Mouse (Mus musculus) CH12.LX (cell line): ENCODE results near the gene Romo1. TPM values are rescaled to one million over a fixed set of nuclear protein-coding genes. Genes with fewer than 3 reads are reported as not detected.
A peak's percentile ranks its signal among the peaks of the same experiment; 100 is the strongest.

Experiments
- DNase-seq: peaks from one replicate; pipeline ENCODE4 v3.0.0-alpha.2; 2013; ENCODE audit errors: extremely low read depth
- H3K27ac ChIP-seq: 2 replicates; pipeline ENCODE4 v1.5.1; 2012; ENCODE audit warnings: low read depth, mild to moderate bottlenecking, control low read depth, moderate library complexity; ENCODE audit not compliant: insufficient read depth
- H3K27me3 ChIP-seq: replicated peaks from 2 replicates; pipeline ENCODE3; 2012; ENCODE audit warnings: inconsistent platforms
- H3K36me3 ChIP-seq, 2 experiments: replicated peaks in 1 of 2; 2 replicates each; pipeline versions ENCODE3 to v1.6.1; 2012; ENCODE audit warnings: inconsistent platforms in 1 of 2, low read length in 1 of 2, mild to moderate bottlenecking in 1 of 2, mixed read lengths in 1 of 2, moderate library complexity in 1 of 2; ENCODE audit not compliant: control insufficient read depth in 1 of 2, insufficient read depth in 1 of 2
- H3K4me1 ChIP-seq, 2 experiments: 2 replicates each; pipeline ENCODE4 v1.6.1; 2012; ENCODE audit warnings: inconsistent platforms in 1 of 2, moderate library complexity in 1 of 2; ENCODE audit not compliant: insufficient read depth in 2 of 2, control insufficient read depth in 1 of 2
- H3K4me2 ChIP-seq: 2 replicates; pipeline ENCODE4 v1.6.1; 2012; ENCODE audit warnings: low read depth, mild to moderate bottlenecking, control low read depth; ENCODE audit not compliant: poor library complexity, insufficient read depth, severe bottlenecking
- H3K4me3 ChIP-seq, 3 experiments: fragments of 150-350 bp in 1 of 3; sonication (generic) in 1 of 3; replicated peaks in 1 of 3; 2 replicates each; pipeline versions ENCODE3 to v1.5.1; 2011 to 2012; ENCODE audit warnings: low read depth in 2 of 3, low read length in 2 of 3, mild to moderate bottlenecking in 2 of 3, moderate library complexity in 2 of 3, control low read depth in 1 of 3, improper control_type of control experiment in 1 of 3, inconsistent platforms in 1 of 3, mixed read lengths in 1 of 3; ENCODE audit not compliant: poor library complexity in 1 of 3
- H3K79me2 ChIP-seq: replicated peaks from 2 replicates; pipeline ENCODE4 v1.6.1; 2012; ENCODE audit warnings: mild to moderate bottlenecking, moderate library complexity; ENCODE audit not compliant: control insufficient read depth, poor library complexity, insufficient read depth, severe bottlenecking; ENCODE audit errors: extremely low read depth
- H3K9ac ChIP-seq: 2 replicates; pipeline ENCODE4 v1.6.1; 2012; ENCODE audit warnings: low read depth, mild to moderate bottlenecking, control low read depth, moderate library complexity; ENCODE audit not compliant: insufficient read depth
- H3K9me3 ChIP-seq: replicated peaks from 2 replicates; pipeline ENCODE3; 2012; ENCODE audit warnings: low read length, inconsistent platforms, mixed read lengths
- BHLHE40 ChIP-seq: IDR thresholded peaks from 2 replicates; pipeline ENCODE4 v1.6.1; 2011; ENCODE audit warnings: mild to moderate bottlenecking, low read depth, low read length, improper control_type of control experiment
- CHD1 ChIP-seq: IDR thresholded peaks from 2 replicates; pipeline ENCODE4 v1.6.1; 2012; ENCODE audit warnings: low read depth, low read length, improper control_type of control experiment, inconsistent platforms
- CHD2 ChIP-seq: IDR thresholded peaks from 2 replicates; pipeline ENCODE4 v1.6.1; 2011; ENCODE audit warnings: low read length, improper control_type of control experiment
- CTCF ChIP-seq, 2 experiments: IDR thresholded peaks in 1 of 2; conservative IDR thresholded peaks in 1 of 2; 2 replicates each; pipeline ENCODE4 v1.5.1; 2011 to 2012; ENCODE audit warnings: low read depth in 2 of 2, low read length in 2 of 2, improper control_type of control experiment in 1 of 2, inconsistent platforms in 1 of 2, mild to moderate bottlenecking in 1 of 2, moderate library complexity in 1 of 2
- E2F4 ChIP-seq: IDR thresholded peaks from 2 replicates; pipeline ENCODE4 v1.6.1; 2011; ENCODE audit warnings: low read depth, low read length, improper control_type of control experiment; ENCODE audit not compliant: insufficient replicate concordance
- EP300 ChIP-seq: IDR thresholded peaks from 2 replicates; pipeline ENCODE4 v1.6.1; 2011; ENCODE audit warnings: low read length, improper control_type of control experiment
- HCFC1 ChIP-seq: IDR thresholded peaks from 2 replicates; pipeline ENCODE4 v1.6.1; 2012; ENCODE audit warnings: low read depth, mild to moderate bottlenecking, inconsistent platforms, low read length, improper control_type of control experiment
- MAX ChIP-seq: IDR thresholded peaks from 2 replicates; pipeline ENCODE4 v1.6.1; 2011; ENCODE audit warnings: low read length, improper control_type of control experiment
- MYC ChIP-seq: IDR thresholded peaks from 2 replicates; pipeline ENCODE4 v1.6.1; 2011; ENCODE audit warnings: low read depth, mild to moderate bottlenecking, improper control_type of control experiment, low read length
- NRF1 ChIP-seq: IDR thresholded peaks from 2 replicates; pipeline ENCODE4 v1.6.1; 2014; ENCODE audit warnings: low read depth, mild to moderate bottlenecking, inconsistent platforms, low read length, improper control_type of control experiment, moderate library complexity
- POLR2A ChIP-seq: IDR thresholded peaks from 2 replicates; pipeline ENCODE4 v1.6.1; 2011; ENCODE audit warnings: low read depth, mild to moderate bottlenecking, improper control_type of control experiment, low read length
- POLR2AphosphoS2 ChIP-seq: IDR thresholded peaks from 2 replicates; pipeline ENCODE4 v1.6.1; 2011; ENCODE audit warnings: low read depth, low read length, improper control_type of control experiment
- SIN3A ChIP-seq: IDR thresholded peaks from 2 replicates; pipeline ENCODE4 v1.6.1; 2012; ENCODE audit warnings: low read length, improper control_type of control experiment, inconsistent platforms
- SMC3 ChIP-seq: IDR thresholded peaks from 2 replicates; pipeline ENCODE4 v1.6.1; 2011; ENCODE audit warnings: low read depth, low read length, improper control_type of control experiment
- TBP ChIP-seq: conservative IDR thresholded peaks from 2 replicates; pipeline ENCODE4 v1.6.1; 2011; ENCODE audit warnings: low read depth, low read length, improper control_type of control experiment
- ZMIZ1 ChIP-seq: IDR thresholded peaks from 2 replicates; pipeline ENCODE4 v1.6.1; 2012; ENCODE audit warnings: low read depth, mild to moderate bottlenecking, inconsistent platforms, low read length, improper control_type of control experiment
- dilution Hi-C: fragments of 300-500 bp; cut with MboI; formaldehyde crosslinking; loops from 2 replicates; pipeline ENCODE4 v1.14.3; 2020; ENCODE audit warnings: low sequenced_read_pairs; ENCODE audit not compliant: extremely low pct_unique_long_range_greater_than_20kb, extremely low pct_ligation_motif_present
- in situ Hi-C: fragments of 300-500 bp; cut with MboI; formaldehyde crosslinking; loops from 3 replicates; pipeline ENCODE4 v1.14.3; 2019; ENCODE audit warnings: low sequenced_read_pairs, low pct_ligation_motif_present, low pct_unique_long_range_greater_than_20kb, mixed read lengths
- polyA plus RNA-seq: library from polyadenylated mRNA; unstranded; fragments of >175 nt; gene quantifications from 2 replicates; pipeline ENCODE4 v1.2.1, GENCODE M21; 2012; ENCODE audit warnings: low read depth; ENCODE audit not compliant: insufficient read length
- total RNA-seq, 2 experiments: library from RNA; depleted of rRNA; stranded (reverse); fragments of 300-350 nt in 1 of 2; fragments of >200 nt in 1 of 2; gene quantifications; 2 replicates each; pipeline ENCODE4 v1.2.3; 2012 to 2014

Gene Romo1
- total RNA-seq (2012; rRNA removed) = 292 and 319 TPM in 2 replicates
- 110 and 130 TPM in 2 replicates for total RNA-seq (2014; rRNA removed)
- polyA plus RNA-seq = 255 and 303 TPM in 2 replicates

DNA sequence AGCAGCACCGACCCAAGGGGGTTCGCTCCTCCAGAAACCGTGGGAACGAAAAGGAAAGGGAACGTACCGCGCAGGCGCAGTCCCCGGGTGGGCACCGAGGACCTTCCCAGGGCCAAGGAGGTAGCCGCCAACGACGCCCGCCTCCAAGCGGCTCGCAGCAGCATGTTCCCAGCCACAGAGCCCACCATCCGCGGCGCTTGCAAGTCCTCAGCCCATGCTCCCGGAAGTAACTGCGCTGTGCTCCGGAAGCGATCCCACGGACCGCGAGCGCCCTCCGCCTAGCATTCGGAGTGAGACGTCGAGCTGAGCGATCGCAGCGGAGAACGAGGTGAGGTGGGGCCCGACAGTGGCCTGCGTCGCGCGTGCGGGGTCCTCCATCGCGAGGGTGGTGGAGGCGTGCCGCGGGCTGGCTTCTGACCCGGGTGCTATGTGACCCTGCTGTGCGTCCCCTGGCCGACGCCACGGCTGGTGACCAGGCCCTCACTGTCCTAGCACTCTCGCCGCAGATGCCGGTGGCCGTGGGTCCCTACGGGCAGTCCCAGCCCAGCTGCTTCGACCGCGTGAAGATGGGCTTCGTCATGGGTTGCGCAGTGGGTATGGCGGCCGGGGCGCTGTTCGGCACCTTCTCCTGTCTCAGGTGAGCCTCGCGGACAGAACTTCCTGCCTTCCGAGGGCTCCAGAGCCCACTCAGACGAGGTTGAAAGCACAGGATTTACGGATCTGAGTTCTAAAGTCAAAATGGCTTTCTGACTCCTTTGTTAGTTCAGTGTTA is at the start of gene Romo1, which contains the start of gene Nfs1:
TSS of gene Romo1 (plus strand) at position 87 of the 772 bp plus-strand sequence.
TSS of gene Nfs1 (minus strand) at position 234 of the 772 bp plus-strand sequence.
- Histone ChIP-seq H3K36me3 (peaks cover 35 to 54% of the 10 kb centered on the region in 2 experiments), H3K4me3 (peak within 1 kb of the TSS; percentile 52 to 93 (median 82)), H3K4me2 (peak within 1 kb of the TSS; percentile 98), H3K79me2 (peaks cover 19% of the 10 kb centered on the region), H3K27me3 (no peaks in the 10 kb centered on the region), H3K27ac (peak within 1 kb of the TSS; percentile 91), H3K4me1 (peaks cover 0 to 15% of the 10 kb centered on the region in 2 experiments; a peak in 2 of 4 replicates), H3K9me3 (no peaks in the 10 kb centered on the region), H3K9ac (peak within 1 kb of the TSS; percentile 69)
- in situ Hi-C loops = loop anchor here (25.0 kb wide), 1 partner anchor 307 kb away; the partner anchor contains the start of genes Eif6 and Fam83c
- dilution Hi-C loops = no loop called here
- TF ChIP-seq ZMIZ1 (peak; percentile 91), POLR2A (peak; percentile 90), TBP (0 out of 2 replicates have a peak, but pooled peaks have one; percentile 46), CHD2 (peak; percentile 89; the same call in 1 of the 2 replicates), HCFC1 (peak; percentile 90), E2F4 (no peak), BHLHE40 (no peak), MYC (peak; percentile 90), SIN3A (peak; percentile 93), SMC3 (no peak), CTCF (conservative IDR thresholded peaks at IDR 0.05 in 1 of 2, IDR thresholded peaks at IDR 0.05 in 1 of 2; ENCODE audit: low read depth in 2 of 2, low read length in 2 of 2) (peak in 1 of 2 experiments; percentile 64; a peak in 2 of 4 replicates), NRF1 (peak; percentile 80), POLR2AphosphoS2 (peak; percentile 85; the same call in 1 of the 2 replicates), MAX (no peak)
- peak; percentile 94 for DNase-seq

DNA sequence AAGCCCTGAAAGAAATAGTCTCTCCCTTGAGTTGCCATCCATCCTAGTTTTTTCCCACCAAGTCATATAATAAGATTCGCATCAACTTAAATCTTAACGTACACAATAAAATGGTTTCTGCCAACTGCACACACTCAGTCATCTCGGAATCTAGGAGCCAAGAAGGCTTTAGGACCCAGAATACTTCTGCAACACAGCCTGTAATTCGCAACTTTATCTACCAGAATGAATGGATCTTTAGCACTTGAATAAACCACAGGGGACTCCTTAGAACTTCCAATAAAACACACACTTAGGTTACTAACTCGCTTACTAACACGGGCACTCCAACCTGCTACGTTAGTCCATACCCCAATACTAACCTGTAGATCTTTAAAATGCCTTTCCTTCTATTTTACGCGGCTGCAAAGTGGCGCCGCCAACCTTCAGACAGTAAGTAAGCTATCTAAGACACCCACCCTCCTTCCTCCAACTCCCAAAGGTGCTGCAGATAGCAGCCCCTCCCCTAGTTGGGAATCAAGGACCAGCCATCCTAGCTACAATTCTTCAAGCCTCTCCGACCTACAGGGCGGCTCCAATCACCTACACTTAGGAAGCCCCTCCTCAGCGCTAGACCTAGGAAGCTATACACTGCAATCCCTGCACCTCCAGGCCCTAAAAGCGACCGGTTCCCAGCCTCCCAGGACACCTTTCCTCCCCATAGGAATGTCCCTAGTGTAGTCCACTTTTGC is 33.0 kb upstream of the Romo1 start:
- peak overlapping the region; percentile 37 for H3K4me2 ChIP-seq
- H3K36me3 ChIP-seq = peaks cover 4 to 16% of the 10 kb centered on the region in 2 experiments
- peak; percentile 39 for DNase-seq
- peaks cover 55% of the 10 kb centered on the region for H3K79me2 ChIP-seq
- peaks cover 2% of the 10 kb centered on the region for H3K9me3 ChIP-seq
- H3K27me3 ChIP-seq = no peaks in the 10 kb centered on the region
- in situ Hi-C loops = no loop called here
- peak overlapping the region; percentile 75 to 94 (median 93) for H3K4me3 ChIP-seq
- TF ChIP-seq CHD1 (no peak), EP300 (peak; percentile 22; the same call in 1 of the 2 replicates)
- TF ChIP-seq, all 38 proteins: peak for 1
- peak overlapping the region; percentile 59 for H3K9ac ChIP-seq
- peaks cover 2 to 34% of the 10 kb centered on the region in 2 experiments; a peak in 1 of 4 replicates for H3K4me1 ChIP-seq
- H3K27ac ChIP-seq = 0 out of 2 replicates have a peak overlapping the region, but pooled peaks have one; percentile 8
- dilution Hi-C loops = no loop called here
